Mouse (Mus musculus) lung, adult 2 months (tissue): ENCODE data around the gene Ppp2r3a.

Source experiments
- CTCF ChIP-seq: fragments of 200-500 bp; IDR thresholded peaks from 2 replicates; pipeline ENCODE4 v1.5.1; 2011; ENCODE audit warnings: mild to moderate bottlenecking, low read length, control low read depth; ENCODE audit not compliant: insufficient read depth
- POLR2A ChIP-seq: fragments of 200-500 bp; IDR thresholded peaks from 2 replicates; pipeline ENCODE4 v1.6.1; 2011; ENCODE audit warnings: low read depth, mild to moderate bottlenecking, control low read depth, low read length, borderline replicate concordance; ENCODE audit errors: extremely low read depth

GRCm38 (mm10) chr9:101204059-101204458 is 47.5 kb downstream of the Ppp2r3a start:
- TF ChIP-seq CTCF (peak; percentile 29), POLR2A (no peak)
